Mouse (Mus musculus) erythroblast, adult 5-6 weeks (primary cell): ENCODE results near the gene Micu1. TPM values are rescaled to one million over a fixed set of nuclear protein-coding genes. Genes with fewer than 3 reads are reported as not detected.

Experiments
- ATAC-seq: replicated peaks from 2 replicates; pipeline ENCODE4 v1.8.0; 2016; ENCODE audit warnings: moderate number of reproducible peaks, mild to moderate bottlenecking, moderate TSS enrichment, inconsistent platforms; ENCODE audit not compliant: poor library complexity, low FRiP score, severe bottlenecking
- total RNA-seq, 2 experiments: library from RNA; stranded (forward) in 1 of 2; stranded (reverse) in 1 of 2; fragments of 150-400 nt in 1 of 2; fragments of 200-764, 138-1000 nt in 1 of 2; gene quantifications; 2 replicates each; pipeline versions ENCODE4 v1.2.3 to v1.2.4; 2015 to 2017; ENCODE audit warnings: low replicate concordance in 2 of 2

The Micu1 gene
- total RNA-seq, 2 experiments from 2014 or later: 59.9 to 62.8 TPM

- ATAC-seq: no peak
Measured at GRCm38 (mm10) chr10:59895460-59896186, 193.3 kb downstream of the Micu1 start.

- no peak for ATAC-seq
Measured at GRCm38 (mm10) chr10:59896211-59896610, 193.9 kb downstream of the Micu1 start.

GRCm38 (mm10) chr10:59896911-59897331, 194.6 kb downstream of the Micu1 start:
- ATAC-seq: no peak

- no peak for ATAC-seq
Measured at GRCm38 (mm10) chr10:59897511-59897910, 195.2 kb downstream of the Micu1 start.

- ATAC-seq: no peak
Measured at GRCm38 (mm10) chr10:59898180-59898778, 196.0 kb downstream of the Micu1 start.

- peak; percentile 53 for ATAC-seq
Measured at GRCm38 (mm10) chr10:59898935-59899334, 196.7 kb downstream of the Micu1 start.

- ATAC-seq: peak; percentile 84
Measured at GRCm38 (mm10) chr10:59899341-59900173, 197.3 kb downstream of the Micu1 start.

GRCm38 (mm10) chr10:59900174-59900435, 197.8 kb downstream of the Micu1 start:
- ATAC-seq: no peak

- ATAC-seq: no peak
Measured at GRCm38 (mm10) chr10:59900939-59901338, 198.7 kb downstream of the Micu1 start.

GRCm38 (mm10) chr10:59901463-59901862, 199.2 kb downstream of the Micu1 start:
- no peak for ATAC-seq

GRCm38 (mm10) chr10:59901986-59902605, 199.8 kb downstream of the Micu1 start:
- ATAC-seq: no peak

GRCm38 (mm10) chr10:59902606-59902990, 200.3 kb downstream of the Micu1 start:
- ATAC-seq: no peak

- ATAC-seq: no peak
Measured at GRCm38 (mm10) chr10:59903170-59903569, 200.9 kb downstream of the Micu1 start.

- no peak for ATAC-seq
Measured at GRCm38 (mm10) chr10:59907080-59907609, 204.9 kb downstream of the Micu1 start.

GRCm38 (mm10) chr10:59907695-59908299, 205.5 kb downstream of the Micu1 start:
- ATAC-seq: no peak

GRCm38 (mm10) chr10:59908776-59909315, 206.6 kb downstream of the Micu1 start:
- no peak for ATAC-seq

GRCm38 (mm10) chr10:59909357-59909847, 207.1 kb downstream of the Micu1 start:
- ATAC-seq: no peak

GRCm38 (mm10) chr10:59911091-59911490, 208.8 kb downstream of the Micu1 start:
- no peak for ATAC-seq

GRCm38 (mm10) chr10:59911561-59912198, 209.4 kb downstream of the Micu1 start:
- ATAC-seq: no peak
